Mouse (Mus musculus): Measurements from ENCODE around the gene St6gal1. TPM values are rescaled to one million over a fixed set of nuclear protein-coding genes. Genes with fewer than 3 reads are reported as not detected.

The St6gal1 gene
- polyA plus RNA-seq, 1 experiment from 2014 or later = 63.1 TPM

GRCm38 (mm10) chr16:23231168-23231567 lies 6.6 kb downstream of the St6gal1 start:
- ATAC-seq = no peak

GRCm38 (mm10) chr16:23232691-23233090 lies 8.2 kb downstream of the St6gal1 start:
- H3K27me3 ChIP-seq = no peaks in the 10 kb centered on the region
- ATAC-seq (no peak), DNase-seq (ENCODE audit: low read depth, low spot score) (no peak)
- POLR2A ChIA-PET = interaction anchor here (0.6 kb wide), 1 partner anchor 1472 kb away, joined by 3 read pairs; no protein-coding TSS in a partner anchor
- in situ Hi-C loops (cut with MboI; ENCODE audit: low pct_unique_long_range_greater_than_20kb) = loop anchor here (10.0 kb wide), 1 partner anchor 282 kb away; no protein-coding TSS in a partner anchor
- CTCF ChIA-PET = no interaction called here
- no peak for TF ChIP-seq CTCF (IDR thresholded peaks at IDR 0.05)

More at GRCm38 (mm10) chr16:23231168-23231567, 6.6 kb downstream of the St6gal1 start:
- DNase-seq (ENCODE audit: low read depth, low spot score) = no peak
- CTCF ChIA-PET = interaction anchor here (0.6 kb wide), 1 partner anchor 499 kb away, joined by 3 read pairs; no protein-coding TSS in a partner anchor
- POLR2A ChIA-PET = no interaction called here
- TF ChIP-seq CTCF (IDR thresholded peaks at IDR 0.05) = no peak
- H3K27me3 ChIP-seq = no peaks in the 10 kb centered on the region
- in situ Hi-C loops (cut with MboI; ENCODE audit: low pct_unique_long_range_greater_than_20kb) = loop anchor here (10.0 kb wide), 1 partner anchor 284 kb away; no protein-coding TSS in a partner anchor

GRCm38 (mm10) chr16:23233496-23233895 lies 9.0 kb downstream of the St6gal1 start:
- no peak for TF ChIP-seq CTCF (IDR thresholded peaks at IDR 0.05)
- DNase-seq (ENCODE audit: low read depth, low spot score) (no peak), ATAC-seq (no peak)
- in situ Hi-C loops (cut with MboI; ENCODE audit: low pct_unique_long_range_greater_than_20kb) = loop anchor here (10.0 kb wide), 1 partner anchor 281 kb away; no protein-coding TSS in a partner anchor
- POLR2A ChIA-PET = no interaction called here
- CTCF ChIA-PET = interaction anchor here (1.1 kb wide), 1 partner anchor 170 kb away, joined by 3 read pairs; no protein-coding TSS in a partner anchor
- H3K27me3 ChIP-seq = no peaks in the 10 kb centered on the region

GRCm38 (mm10) chr16:23234557-23234956 lies 10.0 kb downstream of the St6gal1 start:
- ATAC-seq (no peak), DNase-seq (ENCODE audit: low read depth, low spot score) (no peak)
- in situ Hi-C loops (cut with MboI; ENCODE audit: low pct_unique_long_range_greater_than_20kb) = loop anchor here (10.0 kb wide), 1 partner anchor 280 kb away; no protein-coding TSS in a partner anchor
- POLR2A ChIA-PET = interaction anchor here (1.1 kb wide), 1 partner anchor 82 kb away, joined by 3 read pairs; no protein-coding TSS in a partner anchor
- no peaks in the 10 kb centered on the region for H3K27me3 ChIP-seq
- CTCF ChIA-PET = interaction anchor here (0.7 to 1.8 kb wide), 4 partner anchors 10 to 169 kb away, joined by 3 to 5 read pairs (median 3); no protein-coding TSS in a partner anchor
- TF ChIP-seq CTCF (IDR thresholded peaks at IDR 0.05) = no peak

GRCm38 (mm10) chr16:23235173-23235694 lies 10.7 kb downstream of the St6gal1 start:
- DNase-seq (ENCODE audit: low read depth, low spot score) = no peak
- no peak for TF ChIP-seq CTCF (IDR thresholded peaks at IDR 0.05)
- ATAC-seq = no peak
- in situ Hi-C loops (cut with MboI; ENCODE audit: low pct_unique_long_range_greater_than_20kb) = loop anchor here (10.0 kb wide), 1 partner anchor 280 kb away; no protein-coding TSS in a partner anchor
- no peaks in the 10 kb centered on the region for H3K27me3 ChIP-seq
- POLR2A ChIA-PET = interaction anchor here (0.7 to 1.1 kb wide), 3 partner anchors 11 to 82 kb away, joined by 3 read pairs; no protein-coding TSS in a partner anchor
- CTCF ChIA-PET = interaction anchor here (0.7 to 1.8 kb wide), 3 partner anchors 9 to 83 kb away, joined by 3 to 5 read pairs (median 3); no protein-coding TSS in a partner anchor

- DNase-seq (ENCODE audit: low read depth, low spot score) = no peak
- no peaks in the 10 kb centered on the region for H3K27me3 ChIP-seq
- ATAC-seq = peak; percentile 3
- CTCF ChIA-PET = interaction anchor here (1.4 kb wide), 1 partner anchor 10 kb away, joined by 6 read pairs; no protein-coding TSS in a partner anchor
- TF ChIP-seq CTCF (IDR thresholded peaks at IDR 0.05) = peak; percentile 7
- POLR2A ChIA-PET = interaction anchor here (0.7 to 1.9 kb wide), 2 partner anchors 13 to 81 kb away, joined by 3 to 5 read pairs; no protein-coding TSS in a partner anchor
- in situ Hi-C loops (cut with MboI; ENCODE audit: low pct_unique_long_range_greater_than_20kb) = loop anchor here (10.0 kb wide), 1 partner anchor 275 kb away; no protein-coding TSS in a partner anchor
Observed at GRCm38 (mm10) chr16:23239583-23239982, 15.0 kb downstream of the St6gal1 start.

- H3K27me3 ChIP-seq = no peaks in the 10 kb centered on the region
- ChIA-PET POLR2A (interaction anchor here (0.5 to 1.9 kb wide), 2 partner anchors 14 to 1369 kb away, joined by 5 to 6 read pairs; no protein-coding TSS in a partner anchor), CTCF (interaction anchor here (0.7 to 1.6 kb wide), 5 partner anchors 9 to 163 kb away, joined by 3 to 8 read pairs (median 5); partner anchors contain the start of gene St6gal1)
- peak; percentile 79 for DNase-seq (ENCODE audit: low read depth, low spot score)
- no peak for TF ChIP-seq CTCF (IDR thresholded peaks at IDR 0.05)
- peak; percentile 96 for ATAC-seq
- in situ Hi-C loops (cut with MboI; ENCODE audit: low pct_unique_long_range_greater_than_20kb) = loop anchor here (5.0 kb wide), 1 partner anchor 67 kb away; no protein-coding TSS in a partner anchor
Observed at GRCm38 (mm10) chr16:23240049-23240949, 15.8 kb downstream of the St6gal1 start.

- POLR2A ChIA-PET = no interaction called here
- ATAC-seq (peak; percentile 10), DNase-seq (ENCODE audit: low read depth, low spot score) (no peak)
- CTCF ChIA-PET = interaction anchor here (1.3 to 1.6 kb wide), 3 partner anchors 8 to 162 kb away, joined by 3 to 8 read pairs (median 5); partner anchors contain the start of gene St6gal1
- no peak for TF ChIP-seq CTCF (IDR thresholded peaks at IDR 0.05)
- in situ Hi-C loops (cut with MboI; ENCODE audit: low pct_unique_long_range_greater_than_20kb) = loop anchor here (5.0 kb wide), 1 partner anchor 66 kb away; no protein-coding TSS in a partner anchor
- H3K27me3 ChIP-seq = no peaks in the 10 kb centered on the region
Observed at GRCm38 (mm10) chr16:23240950-23241259, 16.4 kb downstream of the St6gal1 start.

GRCm38 (mm10) chr16:23243726-23244425 lies 19.3 kb downstream of the St6gal1 start:
- no peak for TF ChIP-seq CTCF (IDR thresholded peaks at IDR 0.05)
- ChIA-PET CTCF (interaction anchor here (1.3 to 2.5 kb wide), 2 partner anchors 9 to 21 kb away, joined by 5 to 11 read pairs; no protein-coding TSS in a partner anchor), POLR2A (no interaction called here)
- in situ Hi-C loops (cut with MboI; ENCODE audit: low pct_unique_long_range_greater_than_20kb) = loop anchor here (5.0 kb wide), 1 partner anchor 63 kb away; no protein-coding TSS in a partner anchor
- no peaks in the 10 kb centered on the region for H3K27me3 ChIP-seq
- ATAC-seq (no peak), DNase-seq (ENCODE audit: low read depth, low spot score) (no peak)
